Mouse (Mus musculus): ENCODE measurements around the gene Ascl2. TPM values are rescaled to one million over a fixed set of nuclear protein-coding genes. Genes with fewer than 3 reads are reported as not detected.

Gene Ascl2
- polyA plus RNA-seq, 1 experiment from 2014 or later: 6.2 TPM

- Histone ChIP-seq H3K27ac (ENCODE audit: low read length) (no peak within 1 kb of the TSS), H3K36me3 (ENCODE audit: control insufficient read depth, insufficient read depth, low read length) (no peaks in the 10 kb centered on the region), H3K4me1 (ENCODE audit: control insufficient read depth, insufficient read depth, low read length) (peaks cover 33% of the 10 kb centered on the region; the same call in 1 of the 2 replicates), H3K9ac (ENCODE audit: low read length) (peak within 1 kb of the TSS; percentile 29; the same call in 1 of the 2 replicates), H3K4me2 (ENCODE audit: low read depth, low read length) (no peak within 1 kb of the TSS), H3K9me3 (replicated peaks; ENCODE audit: control insufficient read depth, low read length) (no peaks in the 10 kb centered on the region), H3K27me3 (ENCODE audit: control insufficient read depth, insufficient read depth, low read length) (no peaks in the 10 kb centered on the region), H3K4me3 (replicated peaks; ENCODE audit: low read length) (peak within 1 kb of the TSS; percentile 10; the same call in 1 of the 2 replicates)
- 72% methylated on average over 4 of the region's 4 CpGs for WGBS
- no peak for ATAC-seq (ENCODE audit: insufficient read depth, low FRiP score)
Measured at GRCm38 (mm10) chr7:143004727-143005343, 35.8 kb upstream of the Ascl2 start, which contains the start of gene Tspan32. Gene Tspan32, plus strand, starts transcription at chr7:143005046.

GRCm38 (mm10) chr7:143002679-143003078 lies 33.6 kb upstream of the Ascl2 start:
- no peaks in the 10 kb centered on the region for H3K9me3 ChIP-seq (replicated peaks; ENCODE audit: control insufficient read depth, low read length)
- ATAC-seq (ENCODE audit: insufficient read depth, low FRiP score): no peak
- no peak overlapping the region for H3K27ac ChIP-seq (ENCODE audit: low read length)
- peaks cover 19% of the 10 kb centered on the region; the same call in 1 of the 2 replicates for H3K4me1 ChIP-seq (ENCODE audit: control insufficient read depth, insufficient read depth, low read length)
- no peak overlapping the region for H3K4me2 ChIP-seq (ENCODE audit: low read depth, low read length)
- H3K9ac ChIP-seq (ENCODE audit: low read length): no peak overlapping the region
- no peaks in the 10 kb centered on the region for H3K36me3 ChIP-seq (ENCODE audit: control insufficient read depth, insufficient read depth, low read length)
- H3K4me3 ChIP-seq (replicated peaks; ENCODE audit: low read length): no peak overlapping the region
- WGBS: 25% methylated on average over 3 of the region's 3 CpGs
- no peaks in the 10 kb centered on the region for H3K27me3 ChIP-seq (ENCODE audit: control insufficient read depth, insufficient read depth, low read length)

- Histone ChIP-seq H3K4me2 (ENCODE audit: low read depth, low read length) (no peak overlapping the region), H3K9me3 (replicated peaks; ENCODE audit: control insufficient read depth, low read length) (no peaks in the 10 kb centered on the region), H3K27me3 (ENCODE audit: control insufficient read depth, insufficient read depth, low read length) (no peaks in the 10 kb centered on the region), H3K4me3 (replicated peaks; ENCODE audit: low read length) (no peak overlapping the region), H3K36me3 (ENCODE audit: control insufficient read depth, insufficient read depth, low read length) (no peaks in the 10 kb centered on the region), H3K27ac (ENCODE audit: low read length) (no peak overlapping the region), H3K9ac (ENCODE audit: low read length) (no peak overlapping the region), H3K4me1 (ENCODE audit: control insufficient read depth, insufficient read depth, low read length) (no peaks in the 10 kb centered on the region)
- no peak for ATAC-seq (ENCODE audit: insufficient read depth, low FRiP score)
- 33% methylated on average over 3 of the region's 3 CpGs for WGBS
Measured at GRCm38 (mm10) chr7:142997403-142998150, 28.5 kb upstream of the Ascl2 start.

- no peak overlapping the region for H3K4me3 ChIP-seq (replicated peaks; ENCODE audit: low read length)
Measured at GRCm38 (mm10) chr7:142996998-142997397, 27.9 kb upstream of the Ascl2 start.

DNA sequence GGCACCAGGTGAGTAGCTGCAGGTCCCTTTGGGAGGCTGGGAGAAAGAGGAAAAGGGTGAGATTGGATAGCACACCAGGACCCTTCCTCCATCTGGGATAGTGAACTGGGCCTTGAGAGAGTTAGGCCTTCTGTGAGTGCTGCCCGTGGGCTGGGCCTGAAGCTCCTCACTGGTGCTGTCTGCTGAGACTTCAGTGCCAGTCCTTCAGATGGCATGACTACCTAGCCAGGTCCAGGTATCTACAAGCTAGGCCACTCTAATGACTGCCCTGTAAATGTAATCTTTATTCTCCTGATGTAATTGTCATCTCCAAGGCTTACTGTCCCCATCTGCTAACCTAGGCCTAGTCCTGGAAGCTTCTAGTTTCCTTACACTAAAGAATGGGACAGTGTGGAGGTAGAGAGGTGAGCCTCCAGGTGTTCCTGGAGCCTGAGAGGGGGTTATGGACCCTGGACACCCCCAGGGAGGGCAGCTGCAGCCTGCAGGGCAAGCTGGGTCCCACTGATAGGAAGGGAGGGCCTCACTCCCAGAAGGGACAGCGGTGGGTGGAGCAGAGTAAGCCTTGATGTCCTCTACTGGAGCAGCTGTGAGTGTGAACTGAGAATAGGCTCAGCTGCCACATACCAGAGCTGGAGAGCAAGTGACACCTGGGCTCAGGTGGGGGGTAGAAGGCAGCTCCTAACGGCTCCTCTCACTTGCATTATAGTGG lies 26.7 kb upstream of the Ascl2 start:
- no peak overlapping the region for H3K9ac ChIP-seq (ENCODE audit: low read length)
- H3K9me3 ChIP-seq (replicated peaks; ENCODE audit: control insufficient read depth, low read length): no peaks in the 10 kb centered on the region
- H3K27me3 ChIP-seq (ENCODE audit: control insufficient read depth, insufficient read depth, low read length): no peaks in the 10 kb centered on the region
- no peak overlapping the region for H3K4me2 ChIP-seq (ENCODE audit: low read depth, low read length)
- no peaks in the 10 kb centered on the region for H3K4me1 ChIP-seq (ENCODE audit: control insufficient read depth, insufficient read depth, low read length)
- H3K4me3 ChIP-seq (replicated peaks; ENCODE audit: low read length): no peak overlapping the region
- H3K27ac ChIP-seq (ENCODE audit: low read length): no peak overlapping the region
- H3K36me3 ChIP-seq (ENCODE audit: control insufficient read depth, insufficient read depth, low read length): no peaks in the 10 kb centered on the region
- ATAC-seq (ENCODE audit: insufficient read depth, low FRiP score): no peak
- 65% methylated on average over 3 of the region's 3 CpGs for WGBS

More at GRCm38 (mm10) chr7:142996998-142997397, 27.9 kb upstream of the Ascl2 start:
- no peaks in the 10 kb centered on the region for H3K9me3 ChIP-seq (replicated peaks; ENCODE audit: control insufficient read depth, low read length)
- no peak for ATAC-seq (ENCODE audit: insufficient read depth, low FRiP score)
- no peaks in the 10 kb centered on the region for H3K4me1 ChIP-seq (ENCODE audit: control insufficient read depth, insufficient read depth, low read length)
- H3K36me3 ChIP-seq (ENCODE audit: control insufficient read depth, insufficient read depth, low read length): no peaks in the 10 kb centered on the region
- no peak overlapping the region for H3K9ac ChIP-seq (ENCODE audit: low read length)
- 75% methylated on average over 2 of the region's 2 CpGs for WGBS
- H3K27me3 ChIP-seq (ENCODE audit: control insufficient read depth, insufficient read depth, low read length): no peaks in the 10 kb centered on the region
- no peak overlapping the region for H3K27ac ChIP-seq (ENCODE audit: low read length)
- no peak overlapping the region for H3K4me2 ChIP-seq (ENCODE audit: low read depth, low read length)

GRCm38 (mm10) chr7:142995004-142995403 lies 25.9 kb upstream of the Ascl2 start:
- Histone ChIP-seq H3K9ac (ENCODE audit: low read length) (no peak overlapping the region), H3K27ac (ENCODE audit: low read length) (no peak overlapping the region), H3K27me3 (ENCODE audit: control insufficient read depth, insufficient read depth, low read length) (no peaks in the 10 kb centered on the region), H3K4me1 (ENCODE audit: control insufficient read depth, insufficient read depth, low read length) (no peaks in the 10 kb centered on the region), H3K4me2 (ENCODE audit: low read depth, low read length) (no peak overlapping the region), H3K9me3 (replicated peaks; ENCODE audit: control insufficient read depth, low read length) (no peaks in the 10 kb centered on the region), H3K36me3 (ENCODE audit: control insufficient read depth, insufficient read depth, low read length) (no peaks in the 10 kb centered on the region), H3K4me3 (replicated peaks; ENCODE audit: low read length) (no peak overlapping the region)
- no peak for ATAC-seq (ENCODE audit: insufficient read depth, low FRiP score)

DNA sequence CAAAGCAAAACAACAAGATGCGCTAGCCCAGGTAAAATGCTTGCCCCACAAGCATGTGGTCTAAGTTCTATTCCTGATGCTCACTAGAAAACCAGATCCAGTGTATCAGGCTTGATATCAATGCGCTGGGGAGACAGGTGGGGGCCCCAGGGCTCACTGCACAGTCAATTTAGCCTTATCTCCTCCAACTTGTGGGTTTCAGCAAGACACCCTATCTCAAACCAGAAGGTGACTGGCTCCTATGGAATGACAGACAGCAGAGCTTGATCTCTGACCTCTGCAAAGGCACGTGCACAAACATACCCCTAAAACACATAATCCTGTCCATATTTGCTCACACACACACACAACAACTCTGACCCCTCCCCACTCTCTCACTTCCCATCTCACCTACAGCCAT lies 18.7 kb upstream of the Ascl2 start:
- no peak overlapping the region for H3K27ac ChIP-seq (ENCODE audit: low read length)
- no peaks in the 10 kb centered on the region for H3K36me3 ChIP-seq (ENCODE audit: control insufficient read depth, insufficient read depth, low read length)
- H3K9ac ChIP-seq (ENCODE audit: low read length): no peak overlapping the region
- no peaks in the 10 kb centered on the region for H3K9me3 ChIP-seq (replicated peaks; ENCODE audit: control insufficient read depth, low read length)
- no peaks in the 10 kb centered on the region for H3K4me1 ChIP-seq (ENCODE audit: control insufficient read depth, insufficient read depth, low read length)
- 68% methylated on average over 3 of the region's 3 CpGs for WGBS
- H3K27me3 ChIP-seq (ENCODE audit: control insufficient read depth, insufficient read depth, low read length): no peaks in the 10 kb centered on the region
- H3K4me3 ChIP-seq (replicated peaks; ENCODE audit: low read length): no peak overlapping the region
- no peak for ATAC-seq (ENCODE audit: insufficient read depth, low FRiP score)
- H3K4me2 ChIP-seq (ENCODE audit: low read depth, low read length): no peak overlapping the region

DNA sequence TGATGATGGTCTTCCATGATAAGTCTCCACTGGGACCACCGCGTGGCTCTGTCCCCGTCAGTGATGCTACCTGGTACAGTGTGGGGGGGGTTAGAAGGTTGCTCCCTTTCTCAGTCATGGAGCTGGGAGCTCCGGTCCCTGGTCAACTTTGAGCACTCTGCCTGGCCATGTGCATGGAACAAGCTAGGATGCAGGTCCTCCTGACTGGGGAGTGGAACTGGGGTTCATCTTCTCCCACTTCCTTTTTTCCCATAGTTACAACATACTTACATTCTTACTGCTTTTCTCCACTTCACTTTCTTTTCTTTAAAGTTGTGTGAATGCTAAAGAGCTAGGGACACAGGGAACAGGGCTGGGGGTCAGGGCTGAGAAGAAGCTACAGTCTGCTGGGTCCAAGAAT lies 16.1 kb upstream of the Ascl2 start:
- no peak for ATAC-seq (ENCODE audit: insufficient read depth, low FRiP score)

DNA sequence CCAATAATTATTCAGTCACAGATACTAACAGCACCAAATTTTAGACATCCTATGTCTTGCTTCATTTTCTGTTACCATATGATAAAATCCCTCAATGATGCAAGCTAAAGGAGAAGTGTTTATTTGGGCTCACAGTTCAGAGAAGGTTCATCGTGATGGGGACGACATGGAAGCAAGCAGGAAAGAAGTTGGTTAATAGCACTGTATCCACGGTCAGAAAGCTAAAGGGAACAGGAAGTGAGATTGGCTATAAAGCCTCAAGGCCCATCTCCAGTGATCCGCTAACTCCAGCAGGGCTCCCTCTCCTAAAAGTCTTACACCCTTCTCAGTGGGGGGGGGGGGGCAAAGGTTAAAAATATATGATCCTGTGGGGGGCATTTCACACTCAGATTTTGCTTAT lies 12.8 kb upstream of the Ascl2 start:
- H3K27ac ChIP-seq (ENCODE audit: low read length): no peak overlapping the region
- no peaks in the 10 kb centered on the region for H3K4me1 ChIP-seq (ENCODE audit: control insufficient read depth, insufficient read depth, low read length)
- no peak overlapping the region for H3K9ac ChIP-seq (ENCODE audit: low read length)
- no peaks in the 10 kb centered on the region for H3K9me3 ChIP-seq (replicated peaks; ENCODE audit: control insufficient read depth, low read length)
- H3K4me3 ChIP-seq (replicated peaks; ENCODE audit: low read length): no peak overlapping the region
- H3K36me3 ChIP-seq (ENCODE audit: control insufficient read depth, insufficient read depth, low read length): no peaks in the 10 kb centered on the region
- H3K4me2 ChIP-seq (ENCODE audit: low read depth, low read length): no peak overlapping the region
- ATAC-seq (ENCODE audit: insufficient read depth, low FRiP score): no peak
- WGBS: 66% methylated on average over 4 of the region's 4 CpGs
- no peaks in the 10 kb centered on the region for H3K27me3 ChIP-seq (ENCODE audit: control insufficient read depth, insufficient read depth, low read length)

More for the DNA sequence above, 16.1 kb upstream of the Ascl2 start:
- Histone ChIP-seq H3K4me3 (replicated peaks; ENCODE audit: low read length) (no peak overlapping the region), H3K36me3 (ENCODE audit: control insufficient read depth, insufficient read depth, low read length) (no peaks in the 10 kb centered on the region), H3K27me3 (ENCODE audit: control insufficient read depth, insufficient read depth, low read length) (no peaks in the 10 kb centered on the region), H3K4me1 (ENCODE audit: control insufficient read depth, insufficient read depth, low read length) (no peaks in the 10 kb centered on the region), H3K27ac (ENCODE audit: low read length) (no peak overlapping the region), H3K4me2 (ENCODE audit: low read depth, low read length) (no peak overlapping the region), H3K9me3 (replicated peaks; ENCODE audit: control insufficient read depth, low read length) (no peaks in the 10 kb centered on the region), H3K9ac (ENCODE audit: low read length) (no peak overlapping the region)
- 97% methylated on average over 4 of the region's 4 CpGs for WGBS
